Mouse (Mus musculus): ENCODE data around the gene Nrn1l.

Gene Nrn1l

DNA sequence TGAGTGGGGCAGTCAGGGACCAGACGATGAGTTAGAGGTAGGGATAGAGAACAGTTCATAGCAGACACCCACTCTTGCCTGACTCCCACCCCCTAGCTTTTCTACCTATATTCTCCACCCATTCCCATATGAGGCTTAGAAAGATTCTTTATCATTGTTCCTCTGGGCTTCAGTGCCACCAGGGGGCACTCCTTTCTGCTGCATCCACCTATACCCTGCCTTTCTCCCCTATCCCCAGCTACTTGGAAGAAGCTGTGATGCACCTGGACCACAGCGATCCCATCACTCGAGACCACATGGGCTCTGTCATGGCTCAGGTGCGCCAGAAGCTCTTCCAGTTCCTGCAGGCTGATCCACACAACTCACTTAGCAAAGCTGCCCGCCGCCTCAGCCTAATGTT is 935 bp upstream of the Nrn1l start:
- peak; percentile 30 for DNase-seq

DNA sequence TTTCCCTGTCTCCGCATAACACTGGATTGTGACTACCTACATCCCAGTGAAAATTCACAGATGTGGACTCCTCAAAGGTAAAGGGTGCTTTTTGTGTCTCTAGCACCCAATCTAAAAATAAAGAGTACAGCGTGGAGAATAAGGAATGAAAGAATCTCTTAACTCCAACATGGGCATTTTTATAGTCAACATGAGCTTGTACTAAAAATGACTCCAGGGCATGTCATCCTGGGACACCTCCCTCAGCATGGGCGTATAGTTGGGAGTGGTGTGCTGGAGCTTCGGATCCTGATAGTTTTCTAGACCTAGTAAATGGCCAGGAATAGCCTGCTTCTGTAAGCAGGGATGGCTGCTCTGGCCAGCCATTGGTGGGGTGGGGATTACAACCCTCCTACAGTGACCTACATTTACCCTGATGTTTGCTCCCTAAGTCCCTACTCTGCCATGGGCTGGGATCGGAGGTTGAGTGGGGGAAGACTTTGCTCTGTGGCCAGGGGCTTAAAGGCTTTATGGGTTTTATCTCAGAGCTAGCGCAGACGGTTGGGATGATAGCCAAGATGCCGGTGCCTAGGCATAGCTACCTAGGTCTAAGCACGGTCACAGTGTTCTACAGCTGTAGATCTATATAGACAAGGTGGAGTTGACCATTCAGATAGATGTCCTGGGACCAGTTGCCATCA is 4.6 kb downstream of the Nrn1l start:
- no peak for DNase-seq

DNA sequence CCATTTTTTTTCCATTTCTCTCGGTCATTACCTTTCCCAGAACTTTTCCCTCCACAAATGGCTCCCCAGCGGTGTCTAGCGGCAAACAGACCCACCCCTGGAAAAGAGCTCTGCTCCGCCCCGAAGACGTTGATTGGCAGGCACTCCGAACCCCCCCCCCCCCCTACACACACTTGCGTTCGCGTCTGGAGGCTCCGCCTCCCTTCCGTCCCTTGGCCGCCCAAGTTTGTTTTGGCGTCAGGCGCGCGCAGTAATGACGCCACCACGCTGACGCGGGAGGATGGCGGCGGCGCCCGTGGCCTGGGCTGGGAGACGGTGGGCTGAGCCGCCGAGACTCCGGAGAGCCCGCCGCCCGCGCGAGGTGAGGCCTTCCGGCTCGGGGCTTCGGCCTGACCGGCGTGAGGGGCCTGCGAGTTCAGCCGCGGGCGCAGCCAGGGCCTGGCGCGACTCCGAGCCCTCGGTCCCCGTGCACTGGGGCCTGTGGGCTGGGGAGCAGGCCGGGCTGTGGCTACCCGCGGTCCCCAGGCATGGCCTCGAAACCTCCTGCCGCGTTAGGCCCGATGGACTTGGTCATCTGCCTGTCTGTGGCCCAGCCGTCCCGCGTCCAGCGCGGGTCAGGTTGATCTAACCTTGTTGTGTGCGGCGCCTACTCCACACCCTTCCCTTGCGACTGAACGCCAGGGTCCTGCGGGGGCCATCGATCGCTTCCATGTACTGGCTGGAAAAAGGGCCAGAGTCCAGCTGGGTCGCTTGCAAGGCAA is 7.0 kb downstream of the Nrn1l start, which contains the start of gene Pskh1:
TSS of gene Pskh1 (plus strand) at position 262 of the 761 bp plus-strand sequence.
- DNase-seq: peak; percentile 95

DNA sequence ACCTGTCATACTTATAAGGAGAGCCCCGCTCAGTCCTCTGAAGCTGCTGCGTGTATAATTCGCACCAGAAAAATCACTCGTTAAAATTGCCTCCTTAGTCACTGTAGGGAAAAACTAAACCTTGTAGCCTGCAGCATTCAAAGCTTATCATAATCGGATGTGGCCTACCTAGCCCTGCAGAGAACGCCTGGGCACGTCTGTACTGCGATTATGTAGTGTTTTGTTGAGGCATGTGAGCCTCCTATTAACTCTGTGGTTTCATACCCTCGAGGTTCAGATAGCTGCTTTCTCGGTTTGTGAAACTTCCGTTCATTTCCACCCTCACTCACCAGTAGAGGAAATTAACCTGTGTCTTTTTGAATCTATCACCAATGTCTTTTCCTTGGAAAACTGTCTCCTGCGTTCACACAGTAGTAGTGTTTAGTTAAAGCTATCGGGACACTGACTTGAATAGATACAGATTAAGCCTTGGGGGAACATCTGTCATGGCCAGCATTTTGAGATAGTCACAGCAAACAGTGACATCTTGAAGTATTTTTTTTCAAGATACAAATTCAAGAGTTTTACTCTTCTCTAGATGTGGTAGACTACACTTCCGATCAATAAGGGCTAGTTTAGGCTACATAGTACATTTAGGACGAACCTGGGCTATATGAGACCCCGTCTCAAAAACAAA is 7.7 kb downstream of the Nrn1l start:
- DNase-seq: no peak

DNA sequence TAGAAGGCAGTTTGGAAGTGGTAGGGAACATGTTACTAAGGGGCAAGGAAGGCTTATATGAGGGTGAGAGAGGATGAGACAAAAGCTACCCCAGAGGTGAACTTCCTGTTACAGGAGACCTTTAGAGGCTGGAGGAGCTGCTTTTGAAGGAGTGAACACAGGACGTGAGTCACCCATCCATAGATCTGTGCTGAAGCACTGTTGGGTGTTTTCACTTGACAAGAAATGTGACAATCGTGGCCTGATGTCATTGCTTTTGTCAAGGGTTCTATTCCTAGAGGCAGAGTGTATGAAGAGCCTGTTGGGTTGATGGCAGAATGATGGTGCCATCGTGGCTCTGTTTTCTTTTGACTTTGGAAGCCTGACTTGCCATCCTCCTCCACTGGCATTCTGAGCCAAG is 26.0 kb downstream of the Nrn1l start:
- no peak for DNase-seq

DNA sequence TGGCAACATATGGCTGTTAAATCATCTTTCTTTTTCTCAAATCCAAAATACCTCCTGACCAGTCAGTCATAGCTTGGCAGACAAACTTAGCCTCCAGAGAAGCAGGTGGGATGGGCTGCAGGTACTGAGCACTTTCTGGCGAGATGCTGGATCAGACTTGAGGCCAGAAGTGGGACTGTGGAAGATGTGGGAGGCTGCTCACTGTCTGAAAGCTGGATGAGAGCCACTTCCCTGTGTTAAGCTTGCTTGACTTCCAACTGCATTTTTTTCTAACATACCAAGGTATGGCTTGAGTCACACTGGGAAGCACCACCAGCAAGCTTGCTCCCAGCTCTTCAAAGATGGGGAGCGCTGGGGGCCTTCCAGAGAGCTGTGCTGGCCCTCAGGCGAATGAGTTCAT is 31.8 kb downstream of the Nrn1l start:
- no peak for DNase-seq

DNA sequence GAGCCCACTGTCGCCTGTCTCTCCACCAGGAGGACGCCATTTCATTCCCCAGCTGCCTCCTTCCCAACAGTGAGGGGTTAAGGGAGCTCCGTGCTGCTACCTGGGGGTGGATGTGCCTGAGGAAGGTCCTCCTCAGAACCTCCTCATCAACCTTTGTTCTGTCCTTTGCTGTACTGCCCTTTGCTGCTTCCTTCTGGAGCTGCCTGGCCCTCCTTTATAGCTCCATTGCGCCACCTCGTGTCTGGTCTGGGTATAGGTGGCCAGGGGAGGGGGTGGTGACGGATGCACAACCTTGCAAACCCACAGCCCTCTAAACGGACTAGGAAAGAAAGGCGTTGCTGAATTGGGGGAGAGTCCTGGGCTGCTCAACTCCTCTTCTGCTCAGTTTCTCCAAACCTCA is 37.2 kb downstream of the Nrn1l start:
- peak; percentile 91 for DNase-seq

DNA sequence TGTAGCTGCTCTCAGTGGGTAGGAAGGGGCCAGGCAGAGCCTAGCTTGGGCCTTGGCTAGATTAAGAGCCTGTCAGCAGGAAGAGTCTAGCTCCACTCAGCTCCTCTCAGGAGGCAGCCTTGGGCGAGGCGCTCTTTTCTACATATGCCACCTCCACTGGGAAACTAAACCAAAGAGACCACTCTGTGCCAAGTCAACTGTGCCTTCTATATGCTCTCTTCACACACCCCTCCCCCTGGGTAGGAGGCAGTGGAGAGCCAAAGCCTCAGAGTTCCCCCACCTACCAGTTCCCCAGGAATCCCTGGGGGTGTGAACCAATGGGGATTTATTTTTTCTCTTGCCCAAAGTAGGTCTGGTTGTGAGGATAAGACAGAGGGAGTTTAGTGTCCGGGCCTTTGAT is 37.9 kb downstream of the Nrn1l start:
- DNase-seq: no peak

DNA sequence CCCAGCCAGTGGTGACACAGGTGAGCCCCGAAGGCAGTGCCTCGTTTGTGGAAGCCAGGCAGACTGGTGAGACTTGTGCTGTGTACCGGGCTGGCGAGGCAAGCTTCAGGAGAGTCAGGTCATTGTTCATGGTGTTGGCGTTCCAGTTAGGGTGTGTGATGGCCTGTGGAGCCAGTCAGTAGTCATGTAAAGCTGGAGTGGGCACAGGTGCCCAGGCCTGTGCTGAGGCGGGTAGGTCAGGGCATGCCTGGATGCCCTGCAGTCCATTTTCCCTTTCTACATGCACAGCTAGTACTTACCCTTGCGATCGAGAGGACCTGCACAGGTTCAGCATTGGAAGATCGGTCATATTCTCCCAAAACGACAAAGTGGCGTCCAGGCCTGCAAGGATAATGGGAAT is 39.2 kb downstream of the Nrn1l start:
- DNase-seq: no peak

DNA sequence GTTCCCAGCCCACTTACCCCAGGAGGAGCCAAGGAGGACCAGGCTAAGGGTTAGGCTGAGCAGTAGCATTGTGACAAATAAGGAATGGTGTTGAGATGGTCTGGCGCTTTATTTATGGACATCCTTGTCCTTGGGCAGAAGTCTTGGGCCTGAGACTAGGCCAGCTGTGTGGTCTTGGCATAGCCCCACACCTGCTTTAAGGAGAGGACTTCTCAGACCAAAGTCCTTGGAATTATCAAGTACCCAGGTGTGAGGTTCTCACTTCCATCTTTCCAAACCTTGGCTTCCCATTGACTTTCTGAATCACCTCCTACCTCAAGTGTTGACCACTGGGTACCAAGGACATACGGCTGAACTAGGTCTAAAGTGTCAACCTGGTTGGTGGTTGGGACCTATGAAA is 40.4 kb downstream of the Nrn1l start, which contains the start of gene Ctrl:
TSS of gene Ctrl (minus strand) at position 101 of the 400 bp plus-strand sequence.
- DNase-seq: no peak

DNA sequence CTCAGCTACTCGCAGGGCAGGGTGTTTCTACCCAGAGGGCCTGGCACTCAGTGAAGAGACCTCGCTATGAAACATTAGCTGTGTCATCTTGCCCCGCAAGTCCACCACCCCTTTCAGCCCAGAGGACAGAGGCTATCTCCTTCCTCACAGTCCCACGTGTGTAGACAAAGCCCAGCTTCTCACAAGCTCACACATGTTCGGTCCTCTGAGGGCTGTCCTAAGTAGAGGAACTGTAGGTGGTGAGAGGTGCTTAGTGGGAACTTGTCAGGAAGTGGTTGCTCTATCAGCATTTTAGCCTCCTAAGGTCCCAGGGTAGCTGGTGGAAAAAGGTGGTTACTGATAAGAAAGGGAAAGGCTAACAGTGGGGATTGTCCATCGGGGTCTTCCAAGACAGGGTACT is 41.7 kb downstream of the Nrn1l start:
- no peak for DNase-seq

DNA sequence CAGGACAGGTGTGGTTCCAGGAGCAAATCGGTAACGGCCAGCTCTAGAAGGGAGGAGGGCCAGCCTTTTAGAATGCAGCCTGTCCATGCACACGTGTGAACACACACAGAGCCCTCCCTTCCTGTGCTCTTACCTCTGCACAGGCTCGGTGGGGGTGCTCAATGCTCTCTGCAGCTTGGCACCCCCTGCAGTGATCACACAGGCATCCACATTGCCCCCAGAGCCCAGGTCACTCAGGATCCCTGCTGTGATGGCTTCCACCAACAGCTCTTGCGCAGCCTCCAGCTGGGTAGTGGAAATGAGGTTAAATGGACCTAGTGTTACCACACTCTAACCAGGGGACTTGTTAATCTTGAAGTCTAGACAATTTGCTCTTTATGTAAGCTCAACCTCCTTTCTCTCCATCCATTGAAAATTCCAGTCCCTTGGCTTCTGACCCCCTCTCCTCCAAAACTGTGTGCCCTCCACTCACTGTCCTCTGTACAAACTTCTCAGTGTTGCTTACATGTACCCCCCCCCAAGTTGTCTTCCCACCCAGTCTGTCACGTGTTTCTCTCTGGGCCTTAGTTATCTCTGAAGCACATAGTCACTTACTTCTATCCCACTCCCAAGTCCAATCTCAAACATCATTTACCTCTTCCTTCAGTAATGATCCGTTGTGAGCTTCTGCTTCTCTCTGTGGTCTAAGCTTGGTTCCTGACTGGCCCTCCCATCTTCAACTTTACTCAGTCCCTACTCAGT is 42.7 kb downstream of the Nrn1l start:
- no peak for DNase-seq

DNA sequence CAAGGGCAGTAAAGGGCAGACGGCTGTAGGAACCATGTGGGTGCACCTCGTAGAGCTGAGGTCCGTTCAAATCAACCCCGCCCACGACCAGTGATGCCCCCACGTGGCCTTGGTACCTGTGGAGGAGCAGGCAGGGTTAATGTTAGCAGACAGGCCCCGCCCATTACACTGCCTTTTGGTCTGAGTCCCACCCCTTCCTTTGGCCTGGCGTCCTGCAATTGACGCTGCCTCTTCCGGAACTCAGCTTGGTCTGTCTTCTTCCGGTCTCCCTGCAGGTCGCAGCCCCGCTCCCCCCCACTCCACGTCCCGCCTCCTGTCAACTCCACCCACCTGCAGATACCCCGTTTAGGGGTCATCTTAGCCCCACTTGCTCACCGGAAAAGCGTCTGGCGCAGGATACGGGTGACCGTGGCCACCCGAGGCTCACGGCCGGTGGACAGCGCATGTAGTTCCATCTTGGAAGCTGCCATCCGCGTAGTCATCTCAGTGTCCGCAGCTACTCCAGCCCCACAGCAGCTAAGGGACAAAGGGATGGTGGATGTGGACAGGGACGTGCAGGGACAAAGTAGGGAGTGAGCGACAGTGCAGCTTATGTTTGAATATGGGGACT is 43.6 kb downstream of the Nrn1l start:
- peak; percentile 88 for DNase-seq

DNA sequence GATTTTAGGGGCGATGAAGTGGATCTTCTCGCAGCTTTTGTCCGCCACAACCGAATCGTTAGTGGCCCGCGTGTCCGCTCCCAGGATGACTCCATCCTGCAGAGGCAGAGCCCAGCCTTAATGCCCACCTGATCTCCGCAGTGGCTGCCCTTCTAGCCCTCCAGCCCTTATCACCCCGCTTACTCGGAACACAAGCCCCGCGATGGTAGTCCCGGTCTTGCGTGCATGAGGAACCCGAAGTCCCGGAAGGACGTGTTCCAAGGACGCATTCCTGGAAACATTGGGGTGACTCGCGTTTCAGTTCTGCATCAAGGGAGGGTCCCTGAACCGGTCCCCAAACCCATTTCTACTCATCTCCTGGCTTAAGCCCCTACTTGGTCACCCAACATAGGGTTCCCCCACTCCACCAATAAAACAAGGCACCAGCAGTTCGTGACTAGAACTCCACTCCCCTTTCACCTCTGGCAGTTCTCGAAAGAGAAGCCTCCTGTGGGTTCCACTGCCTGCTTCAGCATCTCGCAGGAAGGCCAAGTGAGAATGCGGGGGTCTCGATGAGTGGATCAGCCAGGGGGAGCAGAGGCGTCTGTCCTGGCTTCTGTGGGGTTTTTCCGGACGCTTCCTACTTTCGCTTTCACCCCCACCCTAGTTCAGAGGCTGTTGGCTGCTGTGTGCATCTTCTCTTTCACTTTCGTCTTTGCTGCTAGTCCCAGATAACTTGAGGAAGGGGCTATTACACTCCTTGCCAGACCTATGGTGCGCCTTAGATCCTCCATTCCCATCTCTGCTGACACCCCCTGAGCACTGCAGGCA is 44.3 kb downstream of the Nrn1l start:
- DNase-seq: peak; percentile 44

DNA sequence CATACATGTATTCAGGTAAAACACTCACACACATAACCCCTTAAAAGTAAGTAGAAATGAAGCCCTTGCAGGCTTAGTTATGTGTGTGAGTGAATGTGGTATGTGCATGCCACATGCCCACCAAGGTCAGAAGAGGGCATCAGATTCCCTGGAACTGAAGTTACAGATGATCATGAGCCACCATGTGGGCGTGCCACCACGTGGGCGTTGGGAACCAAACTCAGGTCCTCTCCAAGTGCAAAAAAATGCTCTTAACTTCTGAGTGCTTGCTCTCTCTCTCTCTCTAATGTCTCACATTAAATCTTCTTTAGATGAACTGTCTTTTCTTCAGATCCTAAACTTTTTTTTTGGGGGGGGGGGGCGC is 44.9 kb downstream of the Nrn1l start, which contains the start of gene Psmb10:
TSS of gene Psmb10 (minus strand) at position 139 of the 364 bp plus-strand sequence.
- peak; percentile 27 for DNase-seq

DNA sequence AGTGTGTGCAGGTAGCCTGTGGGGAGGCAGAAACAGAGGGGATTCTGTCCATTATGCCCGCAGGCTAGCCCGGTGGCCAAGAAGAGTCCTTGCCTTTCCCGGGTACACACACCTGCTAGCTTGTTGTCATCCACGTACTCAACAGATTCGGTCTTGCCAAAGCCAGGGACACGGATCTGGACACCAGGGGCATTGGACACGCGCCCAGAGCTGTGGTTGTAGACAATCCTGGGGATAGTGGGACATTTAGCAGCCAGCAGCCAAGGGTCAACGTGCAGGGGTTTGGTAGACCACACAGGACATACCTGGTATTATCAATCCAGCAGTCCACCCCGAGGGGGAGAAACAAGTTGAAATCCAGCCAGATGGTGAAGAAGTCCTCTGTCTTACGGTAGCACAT is 48.7 kb downstream of the Nrn1l start:
- DNase-seq: no peak

DNA sequence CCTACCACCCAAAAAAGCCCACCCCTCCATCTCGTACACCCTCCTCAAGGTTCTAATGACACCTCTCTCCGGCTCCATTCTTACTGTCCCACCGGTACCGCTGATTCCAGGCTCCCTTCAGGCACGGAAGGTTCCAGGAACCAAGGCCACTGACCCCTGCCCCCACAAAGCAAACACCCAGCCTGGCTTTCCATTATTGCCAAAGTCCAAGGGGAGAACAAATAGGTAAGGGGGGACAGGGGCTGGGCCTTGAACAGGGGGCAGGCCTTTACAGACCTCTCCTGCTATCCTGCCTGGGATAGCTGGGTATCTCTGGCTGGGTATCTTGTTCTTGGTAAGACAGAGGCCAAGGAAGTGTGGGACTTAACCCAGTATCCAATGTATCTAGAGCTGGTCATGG is 49.2 kb downstream of the Nrn1l start:
- no peak for DNase-seq

DNA sequence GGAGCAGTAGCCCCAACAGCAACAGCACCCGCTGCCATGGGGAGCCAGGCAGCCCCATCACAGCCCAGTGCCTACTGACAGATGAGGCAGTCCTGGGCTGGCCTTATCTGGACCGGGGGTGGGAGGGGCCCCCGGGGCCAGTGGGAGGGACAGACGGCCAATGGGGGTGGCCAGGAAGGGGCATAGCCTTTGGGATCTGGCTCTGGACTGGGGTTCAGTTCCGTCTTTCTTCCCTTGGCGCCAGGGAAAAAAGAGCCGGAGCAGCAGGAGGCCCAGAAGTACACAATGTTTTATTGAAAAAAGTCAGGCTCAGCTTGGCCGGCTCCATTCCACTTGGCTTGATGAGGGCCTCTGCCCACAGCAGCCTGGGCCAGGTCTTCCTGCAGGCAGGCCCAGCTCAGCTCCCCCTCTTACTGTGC is 50.0 kb downstream of the Nrn1l start, which contains the start of gene Lcat:
TSS of gene Lcat (minus strand) at position 62 of the 419 bp plus-strand sequence.
- no peak for DNase-seq

All from lung, postnatal 14 days (tissue).